Mouse (Mus musculus) spleen, postnatal 10 days (tissue): Measurements from ENCODE around the gene Rasgef1b.

Experiments used
- DNase-seq, 2 experiments: peaks; one replicate each; pipeline ENCODE4 v3.0.0; 2021 to 2022; ENCODE audit warnings: low spot score in 2 of 2

Rasgef1b gene

GRCm38 (mm10) chr5:99292287-99292851, 436.5 kb downstream of the Rasgef1b start:
- no peak for DNase-seq

GRCm38 (mm10) chr5:99291084-99291830, 437.6 kb downstream of the Rasgef1b start:
- no peak for DNase-seq

GRCm38 (mm10) chr5:99288262-99288661, 440.6 kb downstream of the Rasgef1b start:
- DNase-seq, result no peak

- no peak for DNase-seq
Measured at GRCm38 (mm10) chr5:99287647-99288185, 441.1 kb downstream of the Rasgef1b start.

DNA sequence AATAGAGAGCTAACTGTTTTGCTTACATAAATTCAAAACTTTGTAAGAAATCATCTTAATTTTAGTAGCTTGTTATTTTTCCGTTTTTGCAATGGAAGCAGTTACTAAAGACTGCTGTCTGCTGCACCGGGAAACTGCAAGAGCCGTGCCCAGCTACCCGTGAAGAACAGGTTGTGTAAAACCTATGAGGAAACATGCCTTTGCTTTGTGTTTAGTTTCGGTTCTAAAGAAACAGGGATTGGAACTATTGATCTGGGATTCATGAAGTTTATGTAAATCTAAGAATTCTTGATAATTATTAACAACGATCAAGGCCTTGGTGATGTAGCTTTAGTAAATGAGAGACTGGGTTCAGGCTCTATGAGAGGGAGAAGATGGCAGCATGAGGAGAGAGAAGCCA, 442.3 kb downstream of the Rasgef1b start:
- DNase-seq, result no peak

- DNase-seq, result no peak
Measured at GRCm38 (mm10) chr5:99286024-99286423, 442.8 kb downstream of the Rasgef1b start.

GRCm38 (mm10) chr5:99284369-99284768, 444.5 kb downstream of the Rasgef1b start:
- no peak for DNase-seq

DNA sequence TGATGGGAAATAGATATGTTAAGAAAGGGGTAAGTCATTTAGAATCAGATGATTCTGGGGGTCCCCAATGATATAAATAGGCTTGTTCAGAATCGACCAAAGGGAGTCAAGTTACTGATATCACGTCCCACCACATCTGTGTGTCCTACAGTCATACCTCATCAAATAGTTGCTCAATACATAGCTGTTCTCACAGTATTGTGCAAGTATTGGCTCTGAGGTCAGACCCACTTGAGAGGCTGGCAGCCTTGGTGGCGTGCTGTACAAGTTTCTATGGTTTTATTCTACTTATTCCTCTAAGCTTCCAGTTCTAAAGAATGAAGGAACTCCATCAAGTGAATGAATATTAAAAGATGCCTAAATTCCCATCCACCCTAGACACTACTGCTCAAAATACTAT, 445.2 kb downstream of the Rasgef1b start:
- no peak for DNase-seq

- no peak for DNase-seq
Measured at GRCm38 (mm10) chr5:99280536-99280935, 448.3 kb downstream of the Rasgef1b start.

GRCm38 (mm10) chr5:99279016-99279757, 449.7 kb downstream of the Rasgef1b start:
- no peak for DNase-seq

- DNase-seq, result no peak
Measured at GRCm38 (mm10) chr5:99278364-99278763, 450.5 kb downstream of the Rasgef1b start.

GRCm38 (mm10) chr5:99277536-99277935, 451.3 kb downstream of the Rasgef1b start:
- DNase-seq, result no peak

- no peak for DNase-seq
Measured at GRCm38 (mm10) chr5:99274119-99274563, 454.7 kb downstream of the Rasgef1b start.

DNA sequence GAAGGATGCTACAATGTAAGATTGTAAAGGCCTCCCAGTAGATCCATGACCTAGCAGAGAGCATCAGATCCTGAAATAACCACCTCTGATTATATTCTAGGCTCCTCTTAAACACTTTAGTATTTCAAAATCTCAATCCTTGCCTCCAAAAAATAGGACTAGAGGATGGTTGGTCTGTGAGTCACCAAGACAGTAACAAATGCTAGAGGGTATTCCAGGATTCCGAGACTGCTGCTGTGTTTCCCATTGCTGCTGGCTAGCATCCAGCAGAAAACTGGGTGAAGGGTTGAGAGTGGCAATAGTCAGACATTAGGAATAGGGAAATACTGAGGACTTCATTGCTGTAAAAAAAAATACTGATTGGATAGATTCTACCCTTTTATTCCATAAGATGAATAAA, 457.3 kb downstream of the Rasgef1b start:
- no peak for DNase-seq

GRCm38 (mm10) chr5:99269131-99269530, 459.7 kb downstream of the Rasgef1b start:
- DNase-seq, result no peak

DNA sequence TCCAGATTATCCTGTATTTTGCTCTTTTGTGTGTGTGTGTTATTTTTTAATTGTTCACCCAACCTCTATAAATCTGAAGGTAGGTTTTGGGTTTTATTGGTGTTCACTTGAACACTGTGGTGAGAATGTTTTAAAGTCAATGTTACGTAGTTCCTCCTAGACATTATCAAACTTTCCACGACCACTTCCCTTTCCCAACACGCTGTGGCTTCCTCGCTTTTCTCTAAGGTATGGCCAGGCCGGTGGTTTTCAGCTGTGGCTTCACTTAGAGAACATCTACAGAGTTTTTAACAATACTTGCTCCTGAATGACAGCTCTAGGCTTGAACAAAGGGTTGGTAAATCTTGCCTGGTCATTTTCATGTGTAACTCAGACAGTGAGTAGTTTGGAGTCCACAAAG, 461.5 kb downstream of the Rasgef1b start:
- no peak for DNase-seq

DNA sequence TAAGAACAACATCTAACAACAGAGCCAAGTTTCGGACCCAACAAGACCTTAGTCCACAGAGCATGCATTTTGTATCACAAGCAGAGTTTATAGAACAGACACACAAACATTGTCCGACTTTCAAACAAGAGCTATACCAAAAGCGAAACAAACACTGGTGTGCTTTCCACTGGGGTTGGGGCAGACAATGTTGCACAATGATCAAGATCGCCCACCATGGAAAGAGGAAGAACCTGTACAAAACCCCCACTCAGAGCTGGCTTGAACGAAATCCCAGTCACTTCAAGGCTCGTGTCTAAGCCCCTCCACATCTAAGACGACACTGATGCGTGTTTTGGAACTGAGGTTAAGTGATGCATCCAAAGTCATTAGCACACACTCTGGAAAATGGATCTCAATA, 462.6 kb downstream of the Rasgef1b start:
- DNase-seq, result no peak

- no peak for DNase-seq
Measured at GRCm38 (mm10) chr5:99262197-99262920, 466.5 kb downstream of the Rasgef1b start.

GRCm38 (mm10) chr5:99261121-99261724, 467.6 kb downstream of the Rasgef1b start:
- no peak for DNase-seq

DNA sequence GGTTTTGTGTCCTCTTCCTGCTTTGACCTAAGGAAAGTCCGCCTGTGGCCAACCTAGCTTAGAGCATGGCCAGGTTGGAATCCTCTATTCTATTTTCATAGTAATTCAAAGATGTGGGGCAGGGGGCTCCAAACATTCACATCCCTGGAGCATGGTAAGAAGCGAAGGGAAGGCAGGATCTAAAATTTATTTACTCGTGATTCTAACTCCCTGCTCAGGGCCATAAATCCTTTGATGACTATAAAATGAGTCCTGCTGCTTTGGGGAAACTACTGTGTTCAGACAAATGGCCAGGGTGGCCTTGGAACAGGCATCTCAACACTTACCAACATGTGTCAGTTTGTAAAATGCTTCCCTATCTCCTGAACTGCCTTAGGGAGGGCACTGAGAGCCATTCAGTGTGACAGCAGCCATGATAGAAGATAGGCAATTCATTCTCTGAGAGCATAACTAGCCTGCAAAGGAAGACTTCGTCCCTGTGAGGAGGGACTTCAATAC, 470.8 kb downstream of the Rasgef1b start:
- DNase-seq, result no peak
